Mouse (Mus musculus): ENCODE results near the gene Lmln.
A peak's percentile ranks its signal among the peaks of the same experiment; 100 is the strongest.
"Not testable (repeated sequence)": the region's sequence is repeated elsewhere in the genome, so short reads cannot be mapped to it uniquely, and the experiment has no call there.

The Lmln gene

GRCm38 (mm10) chr16:33058656-33059055, 3.7 kb upstream of the Lmln start:
- DNase-seq, result not testable (repeated sequence)

- no peak for DNase-seq
Measured at GRCm38 (mm10) chr16:33059471-33059870, 2.9 kb upstream of the Lmln start.

GRCm38 (mm10) chr16:33060926-33061325, 1.4 kb upstream of the Lmln start:
- no peak for DNase-seq

GRCm38 (mm10) chr16:33061400-33061799, 921 bp upstream of the Lmln start:
- DNase-seq, result no peak

- DNase-seq, result peak; percentile 55
Measured at GRCm38 (mm10) chr16:33062682-33063131, 386 bp downstream of the Lmln start.

- DNase-seq, result no peak
Measured at GRCm38 (mm10) chr16:33063267-33063666, 946 bp downstream of the Lmln start.

- DNase-seq, result no peak
Measured at GRCm38 (mm10) chr16:33064636-33065035, 2.3 kb downstream of the Lmln start.

GRCm38 (mm10) chr16:33070928-33071327, 8.6 kb downstream of the Lmln start:
- no peak for DNase-seq

GRCm38 (mm10) chr16:33072871-33073557, 10.7 kb downstream of the Lmln start:
- DNase-seq, result no peak

GRCm38 (mm10) chr16:33074967-33075366, 12.6 kb downstream of the Lmln start:
- DNase-seq, result no peak

- DNase-seq, result no peak
Measured at GRCm38 (mm10) chr16:33076078-33076477, 13.8 kb downstream of the Lmln start.

GRCm38 (mm10) chr16:33077069-33077627, 14.8 kb downstream of the Lmln start:
- no peak for DNase-seq

GRCm38 (mm10) chr16:33080063-33080462, 17.7 kb downstream of the Lmln start:
- no peak for DNase-seq

- DNase-seq, result no peak
Measured at GRCm38 (mm10) chr16:33082951-33083350, 20.6 kb downstream of the Lmln start.

GRCm38 (mm10) chr16:33083996-33084395, 21.7 kb downstream of the Lmln start:
- DNase-seq, result no peak

GRCm38 (mm10) chr16:33085666-33086065, 23.3 kb downstream of the Lmln start:
- no peak for DNase-seq

GRCm38 (mm10) chr16:33113726-33114125, 51.4 kb downstream of the Lmln start:
- peak; percentile 27 for DNase-seq

- DNase-seq, result no peak
Measured at GRCm38 (mm10) chr16:33123373-33123772, 61.1 kb downstream of the Lmln start.

- peak; percentile 36 for DNase-seq
Measured at GRCm38 (mm10) chr16:33123938-33124820, 61.9 kb downstream of the Lmln start.

GRCm38 (mm10) chr16:33127052-33127451, 64.7 kb downstream of the Lmln start:
- DNase-seq, result no peak

GRCm38 (mm10) chr16:33130731-33131130, 68.4 kb downstream of the Lmln start:
- no peak for DNase-seq

GRCm38 (mm10) chr16:33133186-33133585, 70.9 kb downstream of the Lmln start:
- no peak for DNase-seq

GRCm38 (mm10) chr16:33135167-33135566, 72.8 kb downstream of the Lmln start:
- no peak for DNase-seq

GRCm38 (mm10) chr16:33139061-33139460, 76.7 kb downstream of the Lmln start:
- not testable (repeated sequence) for DNase-seq

Data from right cerebral cortex, postnatal 14 days (tissue).